Mouse (Mus musculus): ENCODE data around the gene Cckbr.

Gene Cckbr

DNA sequence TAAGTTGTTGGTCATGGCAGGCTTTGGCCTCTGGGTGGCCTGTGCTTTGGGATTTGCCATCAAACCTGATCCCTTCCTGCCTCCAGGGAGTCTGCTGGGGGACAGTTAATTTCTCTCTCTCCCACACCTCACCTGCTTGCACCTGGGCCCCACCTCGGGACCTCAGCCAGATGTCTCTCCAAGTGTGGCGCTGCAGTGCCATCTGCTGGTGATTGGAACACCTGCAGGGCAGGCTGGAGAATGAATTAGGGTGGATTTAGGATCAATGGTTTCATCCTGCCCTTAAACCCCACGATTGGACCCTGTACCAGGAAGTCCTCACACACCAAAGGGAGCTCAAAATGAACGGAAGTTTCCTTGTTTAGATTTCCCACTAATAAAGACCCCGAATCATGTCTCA, 89.6 kb downstream of the Cckbr start:
- H3K9me3 ChIP-seq (ENCODE audit: low read length) = no peaks in the 10 kb centered on the region
- TF ChIP-seq CTCF (conservative IDR thresholded peaks at IDR 0.05; ENCODE audit: low read length) = peak; percentile 95
- no peak for TF ChIP-seq NANOG (IDR thresholded peaks at IDR 0.05; ENCODE audit: borderline replicate concordance, low read length)
- TF ChIP-seq POU5F1 (IDR thresholded peaks at IDR 0.05; ENCODE audit: borderline replicate concordance, low read length) = no peak
- H3K4me3 ChIP-seq (replicated peaks; ENCODE audit: low read length) = no peak overlapping the region
- H3K4me1 ChIP-seq (replicated peaks; ENCODE audit: low read depth, low read length) = no peaks in the 10 kb centered on the region
- peaks cover 12% of the 10 kb centered on the region; the same call in 1 of the 2 replicates for H3K27me3 ChIP-seq (ENCODE audit: insufficient read depth, low read length)
- H3K36me3 ChIP-seq (ENCODE audit: insufficient read depth, low read length) = no peaks in the 10 kb centered on the region

DNA sequence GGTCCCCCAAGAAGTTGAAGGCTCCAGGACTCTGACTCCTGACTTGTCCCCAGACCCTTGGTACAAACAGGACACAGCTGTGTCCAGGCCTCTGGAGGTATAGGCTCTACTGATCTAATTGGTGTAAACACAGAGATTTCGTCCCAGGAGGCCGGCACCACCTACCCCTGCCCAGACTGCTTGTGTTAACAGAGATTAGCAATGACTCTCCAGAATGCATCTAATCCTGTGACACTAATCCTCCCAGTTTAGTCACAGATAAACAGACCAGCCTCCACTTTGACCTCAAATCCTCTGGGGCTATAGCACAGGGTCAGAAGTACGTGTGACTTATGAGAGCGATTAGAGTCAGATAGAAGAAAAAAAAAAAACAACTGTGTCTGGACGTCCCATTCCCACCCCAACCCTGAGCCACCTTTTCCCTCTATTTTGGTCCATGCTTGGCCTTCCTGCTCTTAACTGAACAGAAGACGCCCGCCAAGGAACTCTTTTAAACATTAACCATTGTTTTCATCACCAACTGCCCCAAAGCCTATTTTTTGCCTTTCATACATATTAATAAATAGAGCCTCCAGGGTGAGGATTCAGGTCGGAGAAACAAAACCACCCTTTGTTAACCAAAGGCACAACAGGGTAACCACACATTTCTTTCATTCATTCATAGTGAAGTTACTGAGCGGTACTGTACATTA, 91.3 kb downstream of the Cckbr start:
- Histone ChIP-seq H3K27me3 (ENCODE audit: insufficient read depth, low read length) (peaks cover 15% of the 10 kb centered on the region; the same call in 1 of the 2 replicates), H3K9me3 (ENCODE audit: low read length) (no peaks in the 10 kb centered on the region), H3K36me3 (ENCODE audit: insufficient read depth, low read length) (no peaks in the 10 kb centered on the region), H3K4me3 (replicated peaks; ENCODE audit: low read length) (no peak overlapping the region), H3K4me1 (replicated peaks; ENCODE audit: low read depth, low read length) (no peaks in the 10 kb centered on the region)
- TF ChIP-seq POU5F1 (IDR thresholded peaks at IDR 0.05; ENCODE audit: borderline replicate concordance, low read length) (no peak), NANOG (IDR thresholded peaks at IDR 0.05; ENCODE audit: borderline replicate concordance, low read length) (no peak), CTCF (conservative IDR thresholded peaks at IDR 0.05; ENCODE audit: low read length) (no peak)

DNA sequence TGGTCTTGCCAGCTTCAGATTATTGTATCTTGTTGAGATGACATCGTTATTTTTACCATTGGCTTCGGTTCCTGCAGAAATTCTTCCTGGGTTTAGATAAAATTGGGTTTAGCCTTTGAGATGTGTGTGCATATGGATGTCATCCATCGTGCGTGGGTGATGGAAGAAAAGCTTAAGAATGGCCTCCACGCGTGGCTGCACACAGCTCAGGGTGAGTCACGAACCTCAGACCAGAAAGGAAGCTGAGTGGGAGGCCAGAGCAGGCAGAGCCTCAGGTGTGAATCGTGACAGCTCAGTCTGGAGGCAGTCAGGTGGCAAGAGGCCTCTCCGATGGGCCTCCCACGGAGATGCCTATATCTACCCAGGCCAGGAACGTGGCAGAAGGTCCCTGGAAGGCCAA, 93.8 kb downstream of the Cckbr start:
- H3K9me3 ChIP-seq (ENCODE audit: low read length) = no peaks in the 10 kb centered on the region
- no peak overlapping the region for H3K4me3 ChIP-seq (replicated peaks; ENCODE audit: low read length)
- no peak for TF ChIP-seq CTCF (conservative IDR thresholded peaks at IDR 0.05; ENCODE audit: low read length)
- TF ChIP-seq NANOG (IDR thresholded peaks at IDR 0.05; ENCODE audit: borderline replicate concordance, low read length) = no peak
- TF ChIP-seq POU5F1 (IDR thresholded peaks at IDR 0.05; ENCODE audit: borderline replicate concordance, low read length) = no peak
- peaks cover 14% of the 10 kb centered on the region; the same call in 1 of the 2 replicates for H3K27me3 ChIP-seq (ENCODE audit: insufficient read depth, low read length)
- no peaks in the 10 kb centered on the region for H3K36me3 ChIP-seq (ENCODE audit: insufficient read depth, low read length)
- no peaks in the 10 kb centered on the region for H3K4me1 ChIP-seq (replicated peaks; ENCODE audit: low read depth, low read length)

DNA sequence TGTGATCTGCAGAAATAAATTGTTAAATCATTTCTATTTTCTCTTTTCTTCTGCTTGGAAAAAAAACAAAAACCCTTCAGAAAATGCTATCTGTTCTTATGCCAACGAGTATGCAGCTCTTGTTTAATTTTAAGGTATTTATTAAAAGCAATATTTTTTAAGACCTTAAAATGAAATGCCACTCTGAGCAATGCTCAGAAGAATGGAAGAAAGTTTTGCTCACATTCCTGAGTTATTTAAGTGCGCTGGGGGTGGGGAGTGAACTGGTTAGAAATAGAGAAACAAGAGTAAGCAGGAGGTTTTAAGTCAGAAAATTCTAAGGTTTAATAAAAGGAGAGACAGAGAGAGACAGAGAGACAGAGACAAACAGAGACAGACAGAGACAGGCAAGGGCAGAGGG, 94.2 kb downstream of the Cckbr start:
- Histone ChIP-seq H3K4me3 (replicated peaks; ENCODE audit: low read length) (no peak overlapping the region), H3K9me3 (ENCODE audit: low read length) (no peaks in the 10 kb centered on the region), H3K36me3 (ENCODE audit: insufficient read depth, low read length) (no peaks in the 10 kb centered on the region), H3K4me1 (replicated peaks; ENCODE audit: low read depth, low read length) (no peaks in the 10 kb centered on the region), H3K27me3 (ENCODE audit: insufficient read depth, low read length) (peaks cover 14% of the 10 kb centered on the region; the same call in 1 of the 2 replicates)
- TF ChIP-seq POU5F1 (IDR thresholded peaks at IDR 0.05; ENCODE audit: borderline replicate concordance, low read length) (no peak), CTCF (conservative IDR thresholded peaks at IDR 0.05; ENCODE audit: low read length) (no peak), NANOG (IDR thresholded peaks at IDR 0.05; ENCODE audit: borderline replicate concordance, low read length) (no peak)

DNA sequence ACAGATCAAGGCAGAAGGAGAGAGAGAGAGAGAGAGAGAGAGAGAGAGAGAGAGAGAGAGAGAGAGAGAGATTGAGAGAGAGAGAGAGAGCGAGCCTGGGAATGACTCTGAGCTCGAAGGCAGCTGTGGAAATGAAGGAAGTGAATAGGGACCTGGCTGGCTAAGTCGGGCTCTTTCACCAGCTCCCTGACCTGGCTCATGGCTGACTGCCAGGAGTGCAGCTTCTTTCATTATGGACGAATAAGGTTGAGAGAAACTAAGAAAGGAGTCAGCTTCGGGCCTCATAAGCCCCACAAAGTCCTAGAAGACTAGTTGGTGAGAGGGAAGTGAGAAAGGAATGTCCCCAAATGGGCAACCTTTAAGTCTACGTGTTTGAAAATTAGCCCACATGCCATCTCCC, 94.7 kb downstream of the Cckbr start:
- TF ChIP-seq CTCF (conservative IDR thresholded peaks at IDR 0.05; ENCODE audit: low read length) = no peak
- TF ChIP-seq POU5F1 (IDR thresholded peaks at IDR 0.05; ENCODE audit: borderline replicate concordance, low read length) = no peak
- no peak for TF ChIP-seq NANOG (IDR thresholded peaks at IDR 0.05; ENCODE audit: borderline replicate concordance, low read length)
- Histone ChIP-seq H3K9me3 (ENCODE audit: low read length) (no peaks in the 10 kb centered on the region), H3K36me3 (ENCODE audit: insufficient read depth, low read length) (no peaks in the 10 kb centered on the region), H3K27me3 (ENCODE audit: insufficient read depth, low read length) (peaks cover 14% of the 10 kb centered on the region; the same call in 1 of the 2 replicates), H3K4me1 (replicated peaks; ENCODE audit: low read depth, low read length) (no peaks in the 10 kb centered on the region), H3K4me3 (replicated peaks; ENCODE audit: low read length) (no peak overlapping the region)

Data from E14TG2a.4 (cell line).